Mouse (Mus musculus): ENCODE results near the gene Dnah10.
"Not testable (repeated sequence)": the region's sequence is repeated elsewhere in the genome, so short reads cannot be mapped to it uniquely, and the experiment has no call there.

DNA sequence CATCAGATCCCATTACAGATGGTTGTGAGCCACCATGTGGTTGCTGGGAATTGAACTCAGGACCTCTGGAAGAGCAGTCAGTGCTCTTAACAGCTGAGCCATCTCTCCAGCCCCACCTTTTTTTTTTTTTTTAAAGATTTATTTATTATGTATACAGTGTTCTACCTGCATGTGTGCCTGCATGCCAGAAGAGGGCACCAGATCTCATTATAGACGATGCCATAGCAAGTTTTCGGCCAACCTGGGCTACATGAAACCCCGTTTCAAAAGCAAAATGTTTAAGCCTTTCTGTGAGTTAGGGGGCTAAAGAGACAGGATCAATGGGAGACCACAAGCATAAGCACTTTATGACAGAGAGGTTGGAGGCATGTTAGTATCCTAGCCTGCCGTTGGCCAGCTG is 51.4 kb downstream of the Dnah10 start:
- TF ChIP-seq CTCF (conservative IDR thresholded peaks at IDR 0.05; ENCODE audit: insufficient read depth, insufficient read length, low read depth, low read length); POLR2A (IDR thresholded peaks at IDR 0.05; ENCODE audit: low read depth, low read length): not testable (repeated sequence)
